Mouse (Mus musculus) megakaryocyte, embryonic 14.5 days (primary cell): Measurements from ENCODE around the gene Gm43064.

Experiments
- FLI1 ChIP-seq: IDR thresholded peaks from 2 replicates; pipeline ENCODE4 v1.6.1; 2012; ENCODE audit warnings: low read length, inconsistent platforms, mixed read lengths
- GATA1 ChIP-seq: IDR thresholded peaks from 3 replicates; pipeline ENCODE4 v1.6.1; 2012; ENCODE audit warnings: mixed read lengths, low read length, inconsistent platforms, borderline replicate concordance

- TF ChIP-seq GATA1 (no peak), FLI1 (no peak)
These were observed 78.2 kb downstream of the Gm43064 start for GRCm38 (mm10) chr3:103887581-103887980.
